ENCODE assay signal across 8 mouse cellular contexts in genomic region chr17:42658634-42659422, GRCm38 (mm10). TPM values are rescaled to one million over a fixed set of nuclear protein-coding genes. Genes with fewer than 3 reads are reported as not detected.
DNase-seq lines count a peak whose midpoint lies in the region; ATAC-seq and TF ChIP-seq lines count a peak whose summit lies in the region.

No protein-coding gene starts in this region.

- no peak overlapping the region for H3K9ac ChIP-seq in MEL (ENCODE audit: control insufficient read depth, low read depth, low read length, poor library complexity, severe bottlenecking)
- 0 out of 2 replicates have a peak overlapping the region, but pooled peaks have one; percentile 54 for H3K9ac ChIP-seq in heart, embryonic 13.5 days
- H3K9ac ChIP-seq in kidney, postnatal 0 days (ENCODE audit: low read depth, low read length), result no peak overlapping the region
- H3K9ac ChIP-seq in lung, embryonic 16.5 days (ENCODE audit: low read length), result no peak overlapping the region

- TF ChIP-seq POLR2A in MEL (IDR thresholded peaks at IDR 0.05; ENCODE audit: control insufficient read depth in 1 of 2, insufficient read depth in 1 of 2, low read depth in 1 of 2, low read length in 2 of 2, poor library complexity in 1 of 2), result no peak
- TF ChIP-seq POLR2A in cortical plate, adult 2 months (IDR thresholded peaks at IDR 0.05; ENCODE audit: extremely low read depth, insufficient read depth, low read length), result no peak

- H3K9me3 ChIP-seq in MEL (replicated peaks; ENCODE audit: insufficient read depth, low read length), result no peaks in the 10 kb centered on the region
- 0 out of 2 replicates have a peak, but pooled peaks cover 2% of the 10 kb centered on the region for H3K9me3 ChIP-seq in heart, embryonic 13.5 days
- no peaks in the 10 kb centered on the region for H3K9me3 ChIP-seq in kidney, postnatal 0 days (replicated peaks; ENCODE audit: low read length)
- H3K9me3 ChIP-seq in lung, embryonic 16.5 days (ENCODE audit: control insufficient read depth, low read length), result no peaks in the 10 kb centered on the region

- no peaks in the 10 kb centered on the region for H3K4me1 ChIP-seq in MEL (ENCODE audit: control insufficient read depth in 1 of 2, insufficient read depth in 2 of 2, low read length in 2 of 2)
- H3K4me1 ChIP-seq in cortical plate, adult 2 months (ENCODE audit: control insufficient read depth, insufficient read depth, low read length), result no peaks in the 10 kb centered on the region
- no peaks in the 10 kb centered on the region for H3K4me1 ChIP-seq in heart, embryonic 13.5 days
- H3K4me1 ChIP-seq in kidney, postnatal 0 days (replicated peaks; ENCODE audit: insufficient read depth, low read length), result no peaks in the 10 kb centered on the region
- H3K4me1 ChIP-seq in lung, embryonic 16.5 days (replicated peaks; ENCODE audit: control insufficient read depth, insufficient read depth, low read length), result no peaks in the 10 kb centered on the region

- no peak for TF ChIP-seq EP300 in MEL (IDR thresholded peaks at IDR 0.05; ENCODE audit: low read depth in 1 of 2, low read length in 2 of 2)

- H3K36me3 ChIP-seq in MEL (ENCODE audit: control insufficient read depth in 1 of 2, insufficient read depth in 2 of 2, low read length in 2 of 2), result no peaks in the 10 kb centered on the region
- no peaks in the 10 kb centered on the region for H3K36me3 ChIP-seq in heart, embryonic 13.5 days
- H3K36me3 ChIP-seq in kidney, postnatal 0 days (ENCODE audit: insufficient read depth, low read length), result no peaks in the 10 kb centered on the region
- H3K36me3 ChIP-seq in lung, embryonic 16.5 days (ENCODE audit: control insufficient read depth, insufficient read depth, low read length), result no peaks in the 10 kb centered on the region

- ATAC-seq in heart, embryonic 13.5 days (ENCODE audit: extremely low read depth, insufficient number of reproducible peaks, low FRiP score, low TSS enrichment), result no peak
- 0 out of 2 replicates have a peak, but pooled peaks have one; percentile 59 for ATAC-seq in kidney, postnatal 0 days (replicated peaks; ENCODE audit: low FRiP score, low read depth)
- ATAC-seq in lung, embryonic 16.5 days (ENCODE audit: low read depth), result 0 out of 2 replicates have a peak, but pooled peaks have one; percentile 23

- TF ChIP-seq CTCF in MEL (IDR thresholded peaks at IDR 0.05 in 2 of 3, conservative IDR thresholded peaks at IDR 0.05 in 1 of 3; ENCODE audit: control insufficient read depth in 1 of 3, insufficient read depth in 1 of 3, low read depth in 2 of 3, low read length in 3 of 3, poor library complexity in 1 of 3, severe bottlenecking in 1 of 3), result peak; percentile 59 to 87 (median 75)
- peak; percentile 74 for TF ChIP-seq CTCF in cortical plate, adult 2 months (IDR thresholded peaks at IDR 0.05; ENCODE audit: extremely low read depth, insufficient read depth, low read length)
- peak; percentile 87 for TF ChIP-seq CTCF in kidney, postnatal 0 days (IDR thresholded peaks at IDR 0.05; ENCODE audit: low read depth)

- H3K79me2 ChIP-seq in MEL (ENCODE audit: control insufficient read depth, insufficient read depth, low read length, poor library complexity), result no peaks in the 10 kb centered on the region

- H3K4me2 ChIP-seq in heart, embryonic 13.5 days, result peak overlapping the region; percentile 48
- H3K4me2 ChIP-seq in kidney, postnatal 0 days (ENCODE audit: low read length), result no peak overlapping the region
- H3K4me2 ChIP-seq in lung, embryonic 16.5 days (ENCODE audit: low read depth, low read length), result no peak overlapping the region

- H3K27me3 ChIP-seq in MEL (ENCODE audit: control insufficient read depth in 1 of 2, insufficient read depth in 2 of 2, low read length in 2 of 2), result no peaks in the 10 kb centered on the region
- H3K27me3 ChIP-seq in heart, embryonic 13.5 days (replicated peaks), result no peaks in the 10 kb centered on the region
- no peaks in the 10 kb centered on the region for H3K27me3 ChIP-seq in kidney, postnatal 0 days (ENCODE audit: insufficient read depth, low read length)
- H3K27me3 ChIP-seq in lung, embryonic 16.5 days (ENCODE audit: control insufficient read depth, insufficient read depth, low read depth, low read length), result no peaks in the 10 kb centered on the region

- H3K4me3 ChIP-seq in MEL (ENCODE audit: control insufficient read depth in 1 of 2, insufficient read depth in 1 of 2, low read depth in 2 of 2, low read length in 2 of 2), result no peak overlapping the region
- no peak overlapping the region for H3K4me3 ChIP-seq in cortical plate, adult 2 months (ENCODE audit: insufficient read depth, low read length)
- no peak overlapping the region for H3K4me3 ChIP-seq in heart, embryonic 13.5 days
- no peak overlapping the region for H3K4me3 ChIP-seq in kidney, postnatal 0 days (replicated peaks; ENCODE audit: low read depth, low read length)
- no peak overlapping the region for H3K4me3 ChIP-seq in lung, embryonic 16.5 days (ENCODE audit: low read length)

- TF ChIP-seq RAD21 in MEL (IDR thresholded peaks at IDR 0.05; ENCODE audit: low read depth, low read length), result peak; percentile 46

- peak; percentile 80 for DNase-seq in A20 (ENCODE audit: low read depth, low spot score)
- peak; percentile 43 for DNase-seq in MEL (ENCODE audit: low read depth, low spot score)
- peak; percentile 70 for DNase-seq in kidney, postnatal 0 days (ENCODE audit: low spot score)
- peak; percentile 27 for DNase-seq in retina, postnatal 7 days (ENCODE audit: low read depth, low spot score)
- no peak for DNase-seq in T-cell, adult 2 months (ENCODE audit: low spot score)

- WGBS in heart, embryonic 13.5 days, result 16% methylated on average over 14 of the region's 14 CpGs
- 20% methylated on average over 14 of the region's 14 CpGs for WGBS in kidney, postnatal 0 days
- 18% methylated on average over 14 of the region's 14 CpGs for WGBS in lung, embryonic 16.5 days

- no peak overlapping the region for H3K27ac ChIP-seq in MEL (ENCODE audit: control insufficient read depth, low read depth, low read length)
- no peak overlapping the region for H3K27ac ChIP-seq in cortical plate, adult 2 months (ENCODE audit: insufficient read depth, low read length)
- no peak overlapping the region for H3K27ac ChIP-seq in heart, embryonic 13.5 days (replicated peaks)
- no peak overlapping the region for H3K27ac ChIP-seq in kidney, postnatal 0 days
- no peak overlapping the region for H3K27ac ChIP-seq in lung, embryonic 16.5 days (ENCODE audit: low read length)

TF ChIP-seq in MEL, 35 proteins besides CTCF, POLR2A, EP300 and RAD21:
- TF ChIP-seq NRF1 (IDR thresholded peaks at IDR 0.05; ENCODE audit: insufficient read depth, low read depth, low read length, poor library complexity, severe bottlenecking), result no peak
- no peak for TF ChIP-seq SIN3A (IDR thresholded peaks at IDR 0.05; ENCODE audit: low read length)
- no peak for TF ChIP-seq USF1 (IDR thresholded peaks at IDR 0.05; ENCODE audit: low read depth, low read length)
- TF ChIP-seq ZC3H11A (IDR thresholded peaks at IDR 0.05; ENCODE audit: low read depth, low read length), result peak; percentile 25; the same call in 1 of the 2 replicates
- no peak for TF ChIP-seq CHD1 (IDR thresholded peaks at IDR 0.05; ENCODE audit: low read depth, low read length)
- TF ChIP-seq TCF12 (IDR thresholded peaks at IDR 0.05; ENCODE audit: low read depth, low read length), result no peak
- no peak for TF ChIP-seq MYC (IDR thresholded peaks at IDR 0.05; ENCODE audit: low read depth, low read length)
- no peak for TF ChIP-seq USF2 (IDR thresholded peaks at IDR 0.05; ENCODE audit: borderline replicate concordance in 1 of 2, insufficient read depth in 1 of 2, low read depth in 1 of 2, low read length in 2 of 2)
- no peak for TF ChIP-seq BHLHE40 (IDR thresholded peaks at IDR 0.05; ENCODE audit: borderline replicate concordance, low read depth, low read length)
- TF ChIP-seq MXI1 (IDR thresholded peaks at IDR 0.05; ENCODE audit: low read depth, low read length), result no peak
- peak; percentile 76 for TF ChIP-seq SMC3 (IDR thresholded peaks at IDR 0.05; ENCODE audit: low read depth, low read length)
- no peak for TF ChIP-seq RCOR1 (IDR thresholded peaks at IDR 0.05; ENCODE audit: low read depth, low read length)

RNA-seq across cellular contexts. Expression of gene Adgrf4, which starts 33.3 kb away (rescaled TPM):
- not detected in 2 replicates for total RNA-seq in MEL (2012; rRNA removed)
- polyA plus RNA-seq in MEL (2012; ENCODE audit: insufficient read depth in 1 of 2, insufficient read length in 2 of 2, low read depth in 1 of 2, low replicate concordance in 2 of 2, missing spikeins in 1 of 2), result not detected
- polyA plus RNA-seq in cortical plate, adult 2 months (2012; rRNA removed), result 3.6 and 4.4 TPM in 2 replicates
- 0.08 TPM in 1 of 2 replicates, not detected in the other for polyA plus RNA-seq in heart, embryonic 13.5 days (2015; fragmentation: Nextera tagmentation; extraction: Ambion mirVana)
- polyA plus RNA-seq in kidney, postnatal 0 days (2015; fragmentation: Nextera tagmentation; extraction: Ambion mirVana), result 0.11 and 0.32 TPM in 2 replicates
- 0.09 TPM in 1 of 2 replicates, not detected in the other for polyA plus RNA-seq in lung, embryonic 16.5 days (2015; fragmentation: Nextera tagmentation; extraction: Ambion mirVana)

RNA-seq across cellular contexts. Expression of gene Opn5, which starts 47.6 kb away (rescaled TPM):
- total RNA-seq in MEL (2012; rRNA removed), result not detected in 2 replicates
- polyA plus RNA-seq in MEL (2012; ENCODE audit: insufficient read depth in 1 of 2, insufficient read length in 2 of 2, low read depth in 1 of 2, low replicate concordance in 2 of 2, missing spikeins in 1 of 2), result not detected
- 0.08 and 0.13 TPM in 2 replicates for polyA plus RNA-seq in cortical plate, adult 2 months (2012; rRNA removed)
- polyA plus RNA-seq in heart, embryonic 13.5 days (2015; fragmentation: Nextera tagmentation; extraction: Ambion mirVana), result not detected in 2 replicates
- 0.08 and 0.14 TPM in 2 replicates for polyA plus RNA-seq in kidney, postnatal 0 days (2015; fragmentation: Nextera tagmentation; extraction: Ambion mirVana)
- polyA plus RNA-seq in lung, embryonic 16.5 days (2015; fragmentation: Nextera tagmentation; extraction: Ambion mirVana), result not detected in 2 replicates
